Mouse (Mus musculus): ENCODE results near the gene Slc39a9.

GRCm38 (mm10) chr12:80719141-80719540 lies 75.5 kb downstream of the Slc39a9 start:
- TF ChIP-seq CTCF (IDR thresholded peaks at IDR 0.05; ENCODE audit: low read depth, low read length) (no peak), POLR2A (IDR thresholded peaks at IDR 0.05; ENCODE audit: borderline replicate concordance, low read depth, low read length) (no peak)
